Mouse (Mus musculus): ENCODE results near the gene Sh3rf1. TPM values are rescaled to one million over a fixed set of nuclear protein-coding genes. Genes with fewer than 3 reads are reported as not detected.
A peak's percentile ranks its signal among the peaks of the same experiment; 100 is the strongest.

The Sh3rf1 gene
- polyA plus RNA-seq, 1 experiment from 2014 or later = 8.3 TPM

DNA sequence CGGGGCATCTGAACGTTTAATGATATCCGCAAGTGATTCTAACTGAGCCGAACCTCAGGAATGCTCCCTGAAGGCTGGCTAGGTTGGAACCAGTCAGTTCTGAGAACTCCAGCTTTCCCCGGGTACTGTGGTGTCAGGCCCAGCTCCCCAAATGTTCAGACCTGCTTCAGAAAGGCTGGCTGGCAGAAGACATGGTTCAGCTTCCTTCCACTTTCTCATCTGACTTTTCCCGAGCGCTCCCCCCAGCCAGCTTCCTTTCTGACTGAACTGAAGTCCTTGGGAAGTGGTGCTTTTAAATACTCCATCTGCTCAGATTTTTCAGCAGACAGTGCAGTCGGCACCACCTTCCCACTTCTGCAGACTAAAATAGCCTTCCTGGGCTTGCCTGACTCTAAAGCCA, 6.2 kb upstream of the Sh3rf1 start:
- no peaks in the 10 kb centered on the region for H3K4me1 ChIP-seq (replicated peaks; ENCODE audit: control insufficient read depth, insufficient read depth, low read length)
- no peaks in the 10 kb centered on the region for H3K36me3 ChIP-seq (ENCODE audit: control insufficient read depth, insufficient read depth)
- no peaks in the 10 kb centered on the region for H3K9me3 ChIP-seq (ENCODE audit: control insufficient read depth)
- no peak overlapping the region for H3K9ac ChIP-seq (ENCODE audit: low read depth, low read length)
- TF ChIP-seq CTCF (IDR thresholded peaks at IDR 0.05; ENCODE audit: low read depth) = no peak
- 73% methylated on average over 8 of the region's 8 CpGs for WGBS
- ATAC-seq = no peak
- H3K4me2 ChIP-seq (replicated peaks; ENCODE audit: low read depth) = no peak overlapping the region
- H3K4me3 ChIP-seq (ENCODE audit: low read depth, low read length) = no peak overlapping the region
- no peak overlapping the region for H3K27ac ChIP-seq (ENCODE audit: low read depth, low read length)
- H3K27me3 ChIP-seq (replicated peaks; ENCODE audit: control insufficient read depth, insufficient read depth, low read length) = no peaks in the 10 kb centered on the region

DNA sequence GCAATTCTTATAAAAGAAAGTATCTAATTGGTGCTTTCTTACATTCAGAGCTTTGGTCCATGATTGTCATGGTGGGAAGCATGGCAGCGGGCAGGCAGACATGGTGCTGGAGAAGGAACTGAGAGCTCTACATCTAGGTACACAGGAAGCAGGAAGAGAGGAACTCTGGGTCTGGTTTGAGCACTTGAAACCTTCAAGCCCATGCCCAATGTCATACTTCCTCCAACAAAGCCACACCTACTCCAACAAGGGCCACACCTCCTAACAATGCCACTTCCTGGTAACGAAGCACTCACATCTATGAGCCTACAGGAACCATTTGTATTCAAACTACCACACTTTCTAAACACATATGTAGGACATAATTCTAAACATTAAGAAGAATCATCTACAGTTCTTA, 5.2 kb upstream of the Sh3rf1 start:
- Histone ChIP-seq H3K4me1 (replicated peaks; ENCODE audit: control insufficient read depth, insufficient read depth, low read length) (no peaks in the 10 kb centered on the region), H3K9me3 (ENCODE audit: control insufficient read depth) (no peaks in the 10 kb centered on the region), H3K27ac (ENCODE audit: low read depth, low read length) (no peak overlapping the region), H3K9ac (ENCODE audit: low read depth, low read length) (no peak overlapping the region), H3K36me3 (ENCODE audit: control insufficient read depth, insufficient read depth) (no peaks in the 10 kb centered on the region), H3K4me2 (replicated peaks; ENCODE audit: low read depth) (no peak overlapping the region), H3K27me3 (replicated peaks; ENCODE audit: control insufficient read depth, insufficient read depth, low read length) (no peaks in the 10 kb centered on the region), H3K4me3 (ENCODE audit: low read depth, low read length) (no peak overlapping the region)
- no peak for ATAC-seq
- TF ChIP-seq CTCF (IDR thresholded peaks at IDR 0.05; ENCODE audit: low read depth) = no peak
- 96% methylated on average over 2 of the region's 2 CpGs for WGBS

DNA sequence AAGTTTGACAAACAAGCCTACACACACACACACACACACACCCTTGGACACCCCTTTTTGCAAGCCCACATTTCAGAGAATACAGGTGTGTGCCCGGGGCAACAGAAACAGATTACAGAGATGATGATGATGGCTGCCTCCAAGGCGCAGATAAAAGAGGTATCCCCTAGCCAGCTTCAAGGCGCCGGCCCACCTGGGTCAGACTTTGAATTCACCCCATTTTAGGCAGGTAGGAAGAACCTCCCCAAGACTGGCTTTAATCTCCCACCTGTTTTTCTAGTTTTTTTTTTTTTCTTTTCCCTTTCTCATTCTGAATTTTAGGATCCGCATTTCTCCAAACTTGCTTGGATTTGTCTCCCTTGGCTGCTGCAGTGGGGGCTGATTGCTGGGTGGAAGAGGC, 389 bp upstream of the Sh3rf1 start:
- H3K9ac ChIP-seq (ENCODE audit: low read depth, low read length) = 0 out of 2 replicates have a peak overlapping the region, but pooled peaks have one; percentile 83
- H3K36me3 ChIP-seq (ENCODE audit: control insufficient read depth, insufficient read depth) = 0 out of 2 replicates have a peak, but pooled peaks cover 4% of the 10 kb centered on the region
- TF ChIP-seq CTCF (IDR thresholded peaks at IDR 0.05; ENCODE audit: low read depth) = no peak
- H3K9me3 ChIP-seq (ENCODE audit: control insufficient read depth) = no peaks in the 10 kb centered on the region
- H3K27me3 ChIP-seq (replicated peaks; ENCODE audit: control insufficient read depth, insufficient read depth, low read length) = no peaks in the 10 kb centered on the region
- WGBS = 37% methylated on average over 5 of the region's 5 CpGs
- H3K4me3 ChIP-seq (ENCODE audit: low read depth, low read length) = peak overlapping the region; percentile 86
- no peaks in the 10 kb centered on the region; the same call in none of the 2 replicates for H3K4me1 ChIP-seq (replicated peaks; ENCODE audit: control insufficient read depth, insufficient read depth, low read length)
- H3K4me2 ChIP-seq (replicated peaks; ENCODE audit: low read depth) = peak overlapping the region; percentile 92
- no peak overlapping the region for H3K27ac ChIP-seq (ENCODE audit: low read depth, low read length)
- ATAC-seq = no peak

DNA sequence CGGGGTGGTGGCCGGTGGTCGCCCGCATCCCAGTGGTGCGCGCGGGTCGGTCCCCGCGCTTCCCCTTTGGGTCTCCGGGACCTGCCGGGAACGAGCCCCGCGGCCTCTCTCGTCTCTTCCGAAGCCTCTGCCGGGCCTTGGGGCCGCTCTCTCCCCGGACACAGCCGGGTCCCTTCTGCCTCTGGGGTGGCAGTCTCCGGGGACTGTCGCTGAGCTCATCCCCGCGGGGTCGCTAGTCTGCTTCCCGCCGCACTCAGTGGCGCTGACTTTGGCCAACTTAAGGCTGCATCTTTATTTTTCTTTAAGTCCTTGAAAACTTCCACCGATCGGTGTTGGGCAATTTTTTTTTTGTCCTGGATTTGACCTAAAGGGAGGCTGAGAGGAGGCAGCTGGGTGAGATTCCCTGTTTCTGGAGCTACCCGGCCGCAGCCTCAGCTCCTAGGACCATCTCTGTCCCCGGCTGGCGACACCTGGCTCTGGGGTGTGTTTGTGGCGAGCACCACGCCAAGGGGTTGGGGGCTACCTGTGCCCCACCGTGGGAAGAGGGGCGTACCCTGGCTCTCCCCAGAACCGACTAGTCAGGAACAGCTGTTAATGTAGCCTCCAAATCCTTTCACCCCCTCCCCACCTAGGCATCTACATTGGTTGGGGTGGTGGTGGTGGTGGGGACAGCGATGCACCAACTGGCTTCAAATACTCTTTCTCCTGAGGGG, 864 bp downstream of the Sh3rf1 start:
- WGBS = 0% methylated on average over 40 of the region's 41 CpGs
- Histone ChIP-seq H3K36me3 (ENCODE audit: control insufficient read depth, insufficient read depth) (0 out of 2 replicates have a peak, but pooled peaks cover 4% of the 10 kb centered on the region), H3K4me2 (replicated peaks; ENCODE audit: low read depth) (peak overlapping the region; percentile 92), H3K27ac (ENCODE audit: low read depth, low read length) (peak overlapping the region; percentile 82), H3K4me3 (ENCODE audit: low read depth, low read length) (peak overlapping the region; percentile 86), H3K4me1 (replicated peaks; ENCODE audit: control insufficient read depth, insufficient read depth, low read length) (no peaks in the 10 kb centered on the region; the same call in none of the 2 replicates), H3K27me3 (replicated peaks; ENCODE audit: control insufficient read depth, insufficient read depth, low read length) (no peaks in the 10 kb centered on the region), H3K9me3 (ENCODE audit: control insufficient read depth) (no peaks in the 10 kb centered on the region), H3K9ac (ENCODE audit: low read depth, low read length) (peak overlapping the region; percentile 83)
- TF ChIP-seq CTCF (IDR thresholded peaks at IDR 0.05; ENCODE audit: low read depth) = peak; percentile 50
- peak; percentile 41 for ATAC-seq

DNA sequence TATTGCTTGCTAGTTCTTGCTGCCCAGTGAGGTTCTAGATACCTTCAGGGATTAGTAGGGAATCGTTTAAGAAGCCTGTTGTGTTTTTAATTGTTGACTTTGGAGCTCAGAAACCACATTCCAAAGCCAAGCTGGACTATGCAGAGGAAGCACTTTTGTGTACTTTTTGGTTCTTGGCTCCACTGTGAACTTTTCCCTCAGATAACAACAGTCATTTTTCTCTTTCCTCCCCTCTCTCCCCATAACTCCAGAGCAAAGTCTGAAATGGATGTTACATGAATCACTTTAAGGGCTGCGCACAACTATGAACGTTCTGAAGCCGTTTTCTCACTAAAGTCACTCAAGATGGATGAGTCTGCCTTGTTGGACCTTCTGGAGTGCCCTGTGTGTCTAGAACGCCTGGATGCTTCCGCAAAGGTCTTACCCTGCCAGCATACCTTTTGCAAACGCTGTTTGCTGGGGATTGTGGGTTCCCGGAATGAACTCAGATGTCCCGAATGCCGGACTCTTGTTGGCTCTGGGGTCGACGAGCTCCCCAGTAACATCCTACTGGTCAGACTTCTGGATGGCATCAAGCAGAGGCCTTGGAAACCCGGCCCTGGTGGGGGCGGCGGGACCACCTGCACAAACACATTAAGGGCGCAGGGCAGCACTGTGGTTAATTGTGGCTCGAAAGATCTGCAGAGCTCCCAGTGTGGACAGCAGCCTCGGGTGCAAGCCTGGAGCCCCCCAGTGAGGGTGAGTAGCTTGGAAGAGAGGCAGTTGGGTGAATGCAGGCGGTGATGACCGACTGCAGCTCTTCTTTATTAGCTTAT, 2.1 kb downstream of the Sh3rf1 start:
- no peaks in the 10 kb centered on the region for H3K9me3 ChIP-seq (ENCODE audit: control insufficient read depth)

DNA sequence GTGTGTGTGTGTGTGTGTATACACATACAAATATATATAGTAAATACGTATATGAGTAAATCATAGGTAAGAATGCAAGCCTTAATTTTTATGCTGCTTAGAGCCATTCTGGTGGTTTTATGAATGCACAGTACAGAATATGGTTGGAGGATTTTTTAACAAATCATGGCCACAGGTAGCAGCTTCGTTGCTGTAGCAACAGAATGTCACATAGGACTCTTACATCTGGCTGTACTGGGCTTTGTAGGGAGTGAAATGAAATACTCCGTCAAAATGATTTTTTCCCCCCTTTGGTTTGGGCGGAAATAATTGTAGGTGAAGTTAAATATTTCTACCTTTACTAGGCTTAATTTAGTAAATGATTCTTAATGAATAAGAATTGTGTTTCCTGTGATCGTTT, 3.0 kb downstream of the Sh3rf1 start:
- no peaks in the 10 kb centered on the region for H3K27me3 ChIP-seq (replicated peaks; ENCODE audit: control insufficient read depth, insufficient read depth, low read length)
- H3K36me3 ChIP-seq (ENCODE audit: control insufficient read depth, insufficient read depth) = peaks cover 9% of the 10 kb centered on the region; the same call in 1 of the 2 replicates
- H3K4me2 ChIP-seq (replicated peaks; ENCODE audit: low read depth) = peak overlapping the region; percentile 92
- 80% methylated on average over 5 of the region's 5 CpGs for WGBS
- no peak overlapping the region for H3K9ac ChIP-seq (ENCODE audit: low read depth, low read length)
- no peak for ATAC-seq
- H3K27ac ChIP-seq (ENCODE audit: low read depth, low read length) = no peak overlapping the region
- no peaks in the 10 kb centered on the region; the same call in none of the 2 replicates for H3K4me1 ChIP-seq (replicated peaks; ENCODE audit: control insufficient read depth, insufficient read depth, low read length)
- H3K4me3 ChIP-seq (ENCODE audit: low read depth, low read length) = peak overlapping the region; percentile 86
- H3K9me3 ChIP-seq (ENCODE audit: control insufficient read depth) = no peaks in the 10 kb centered on the region
- TF ChIP-seq CTCF (IDR thresholded peaks at IDR 0.05; ENCODE audit: low read depth) = no peak

More for the DNA sequence above, 2.1 kb downstream of the Sh3rf1 start:
- Histone ChIP-seq H3K9ac (ENCODE audit: low read depth, low read length) (peak overlapping the region; percentile 31; the same call in 1 of the 2 replicates), H3K27ac (ENCODE audit: low read depth, low read length) (peak overlapping the region; percentile 82; the same call in 1 of the 2 replicates), H3K4me1 (replicated peaks; ENCODE audit: control insufficient read depth, insufficient read depth, low read length) (no peaks in the 10 kb centered on the region; the same call in none of the 2 replicates), H3K27me3 (replicated peaks; ENCODE audit: control insufficient read depth, insufficient read depth, low read length) (no peaks in the 10 kb centered on the region), H3K4me3 (ENCODE audit: low read depth, low read length) (peak overlapping the region; percentile 86), H3K36me3 (ENCODE audit: control insufficient read depth, insufficient read depth) (peaks cover 9% of the 10 kb centered on the region; the same call in 1 of the 2 replicates), H3K4me2 (replicated peaks; ENCODE audit: low read depth) (peak overlapping the region; percentile 92)
- TF ChIP-seq CTCF (IDR thresholded peaks at IDR 0.05; ENCODE audit: low read depth) = no peak
- 31% methylated on average over 20 of the region's 20 CpGs for WGBS
- ATAC-seq = no peak
